Mouse (Mus musculus) stomach, postnatal 0 days (tissue): ENCODE data around the gene Uqcrc1.

Experiments used
- CTCF ChIP-seq: IDR thresholded peaks from 2 replicates; pipeline ENCODE4 v1.5.1; 2016; ENCODE audit warnings: antibody characterized with exemption, low read depth, mild to moderate bottlenecking, moderate library complexity
- EP300 ChIP-seq: optimal IDR thresholded peaks from 2 replicates; pipeline ENCODE3; 2016; ENCODE audit warnings: antibody characterized with exemption

- no peak for TF ChIP-seq CTCF
- TF ChIP-seq EP300: no peak
Observed at GRCm38 (mm10) chr9:108985710-108986109, 49.3 kb downstream of the Uqcrc1 start, which contains the start of gene Ucn2.
